Mouse (Mus musculus) ZHBTc4 (cell line): ENCODE measurements around the gene Corin.

Source experiments
- DNase-seq: peaks from one replicate; pipeline ENCODE4 v3.0.0-alpha.2; 2011; ENCODE audit warnings: low read depth, low spot score

Corin gene

DNA sequence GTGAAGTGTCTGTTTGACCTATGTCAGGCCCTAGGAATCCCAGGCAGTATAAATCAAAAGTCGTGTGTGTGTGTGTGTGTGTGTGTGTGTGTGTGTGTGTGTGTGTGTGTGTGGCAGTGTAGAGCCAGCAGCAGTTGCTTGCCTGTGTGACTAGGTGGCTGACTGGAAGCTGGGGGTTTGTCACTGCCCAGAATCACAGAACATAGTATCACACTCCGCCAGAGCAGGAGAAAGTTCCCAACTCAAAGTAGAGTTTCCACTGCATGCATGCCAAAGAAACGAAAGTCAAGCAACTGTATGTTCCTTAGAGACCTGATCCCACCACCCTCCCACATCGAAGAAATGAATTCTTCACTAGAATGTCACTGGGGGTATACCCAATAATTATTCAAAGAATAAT, 61.3 kb downstream of the Corin start:
- DNase-seq, result no peak

DNA sequence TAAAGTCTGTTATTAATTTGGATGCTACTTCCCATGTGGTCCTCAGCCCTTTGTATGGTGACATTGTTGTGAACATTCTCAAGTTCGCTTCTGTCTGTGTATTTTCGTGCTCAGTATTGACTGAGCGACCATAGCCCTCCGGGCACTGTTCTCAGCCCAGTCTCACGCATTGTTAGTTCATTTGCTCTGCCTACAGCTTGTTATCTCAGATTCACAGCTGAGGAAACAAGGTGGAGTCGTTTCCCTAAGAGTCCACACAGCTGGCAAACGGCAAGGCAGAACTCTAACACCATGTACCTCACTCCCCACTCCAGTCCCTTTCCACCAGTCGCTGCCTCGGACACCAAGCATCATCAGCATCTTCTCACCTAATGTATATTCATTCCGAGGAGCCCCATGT, 63.1 kb downstream of the Corin start:
- no peak for DNase-seq

DNA sequence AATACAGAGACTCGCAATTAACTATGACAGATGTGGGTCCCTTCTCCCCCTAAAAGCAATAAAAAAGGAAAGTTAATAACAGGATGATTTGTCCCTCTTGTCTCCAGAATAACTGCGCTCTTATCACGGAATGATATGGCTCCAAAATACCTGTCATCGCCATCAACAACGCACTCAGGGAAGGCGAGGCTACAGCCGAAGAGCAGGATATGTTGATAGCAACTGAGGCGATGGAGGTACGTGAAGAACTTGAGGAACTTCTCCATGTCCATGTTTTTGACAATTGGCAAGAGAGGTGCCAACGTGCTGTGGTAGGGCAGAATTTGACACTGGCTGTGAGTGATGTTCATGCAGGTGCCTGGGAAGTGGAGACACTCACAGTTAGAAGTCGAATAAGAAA, 69.2 kb downstream of the Corin start:
- no peak for DNase-seq

DNA sequence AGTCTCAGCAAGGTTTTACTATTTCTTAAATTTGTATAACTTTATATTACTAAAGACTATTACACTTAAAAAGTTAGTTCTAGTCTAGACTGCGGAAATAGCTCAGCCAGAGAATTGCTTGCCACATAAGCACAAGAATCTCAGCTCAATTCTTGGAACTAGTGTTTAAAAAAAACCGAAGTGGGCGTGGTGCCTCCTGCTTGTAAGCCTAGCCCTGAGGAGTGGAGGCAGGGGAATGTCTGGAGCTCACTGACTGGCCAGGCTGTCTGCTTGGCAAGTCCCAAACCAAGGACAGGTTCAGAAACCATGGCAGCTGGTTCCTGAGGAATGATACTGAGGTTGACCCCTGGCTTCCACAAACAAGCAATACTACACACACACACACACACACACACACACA, 72.4 kb downstream of the Corin start:
- DNase-seq, result peak; percentile 70

DNA sequence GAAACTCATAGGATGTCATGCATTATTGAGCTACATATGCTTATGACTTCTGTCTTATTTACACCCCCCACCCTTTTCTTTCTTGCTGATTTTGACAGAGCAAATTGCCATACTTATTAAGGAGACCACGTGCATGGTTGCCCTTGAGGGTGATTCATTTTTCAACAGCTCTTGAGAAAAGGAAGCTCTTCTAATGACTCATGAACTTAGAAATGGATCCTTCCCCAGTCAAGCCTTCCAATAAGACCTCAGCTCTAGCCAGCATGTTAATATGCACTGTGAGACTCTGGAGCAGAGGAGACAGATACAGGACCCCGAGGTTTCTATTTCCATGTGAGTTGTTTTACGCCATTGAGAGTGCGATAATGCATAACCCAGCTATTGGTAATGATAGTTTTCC, 76.7 kb downstream of the Corin start:
- no peak for DNase-seq

DNA sequence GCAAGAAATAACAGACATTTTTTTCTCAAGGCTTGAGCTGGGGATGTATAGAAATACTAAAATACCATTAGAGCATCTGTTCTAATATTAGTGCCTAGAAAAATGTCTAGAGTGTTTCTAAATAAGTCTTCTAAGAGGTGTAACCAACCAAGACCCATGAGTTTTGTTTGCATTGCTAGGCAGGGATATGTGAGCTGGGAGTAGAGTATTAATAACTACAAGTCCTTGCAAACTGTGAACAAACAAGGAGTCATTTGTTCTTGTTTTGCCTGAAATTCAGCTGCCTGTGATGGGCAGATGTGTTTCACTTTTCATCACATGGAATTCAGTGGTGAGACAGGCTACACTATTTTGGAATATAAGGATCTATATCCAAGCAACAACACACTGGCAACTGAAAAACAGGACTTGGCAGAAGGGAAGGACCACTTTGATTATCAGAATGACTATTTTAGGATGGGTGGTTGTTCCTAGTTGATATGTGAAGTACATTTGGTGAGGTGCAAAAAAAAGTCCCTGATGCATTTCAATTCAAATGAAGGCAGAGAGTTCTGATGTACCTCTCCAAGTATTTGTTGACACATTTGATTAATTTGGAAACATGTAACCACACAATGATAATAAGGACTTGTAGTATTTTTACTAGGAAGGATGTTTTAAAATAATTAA, 78.8 kb downstream of the Corin start:
- DNase-seq, result no peak

DNA sequence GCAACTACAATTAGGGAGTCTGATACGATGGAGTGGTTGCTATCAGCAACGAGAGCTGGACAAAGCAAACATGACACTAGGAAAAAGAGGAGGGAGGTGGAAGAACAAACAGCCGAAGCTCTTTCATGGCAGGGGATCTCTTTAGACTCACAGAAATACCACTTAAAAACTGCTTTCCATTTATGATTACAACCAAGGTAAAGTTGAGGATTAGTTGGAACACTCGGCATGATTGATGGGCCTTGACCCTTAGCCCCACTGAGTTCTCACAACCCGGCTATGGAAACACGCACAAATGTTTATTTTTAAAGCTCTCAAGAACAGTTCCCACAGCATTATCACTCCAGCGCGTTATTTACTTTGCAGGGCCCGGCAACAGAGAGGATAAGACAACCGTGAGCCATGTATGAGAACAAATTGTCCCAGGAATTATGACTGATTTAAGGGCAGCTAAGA, 92.4 kb downstream of the Corin start:
- no peak for DNase-seq

DNA sequence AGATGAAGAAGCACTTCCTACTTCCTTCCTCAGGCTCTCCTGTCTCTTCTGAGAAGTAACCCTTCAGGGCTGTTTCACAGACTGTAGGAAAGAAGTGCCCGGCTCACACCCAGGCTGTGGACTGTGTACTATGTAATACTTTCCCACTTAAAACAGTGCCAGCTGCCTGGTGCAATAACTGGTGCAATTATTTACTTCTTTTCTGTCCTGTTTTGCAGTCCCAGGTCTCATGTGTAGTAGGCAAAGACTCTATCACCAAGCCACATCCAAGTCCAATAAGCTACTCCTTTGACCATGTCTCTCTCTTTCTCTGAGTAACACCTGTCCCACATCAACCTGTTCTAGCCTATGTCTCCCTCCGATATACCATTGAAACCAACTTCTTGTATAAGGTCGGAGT, 93.4 kb downstream of the Corin start:
- no peak for DNase-seq

DNA sequence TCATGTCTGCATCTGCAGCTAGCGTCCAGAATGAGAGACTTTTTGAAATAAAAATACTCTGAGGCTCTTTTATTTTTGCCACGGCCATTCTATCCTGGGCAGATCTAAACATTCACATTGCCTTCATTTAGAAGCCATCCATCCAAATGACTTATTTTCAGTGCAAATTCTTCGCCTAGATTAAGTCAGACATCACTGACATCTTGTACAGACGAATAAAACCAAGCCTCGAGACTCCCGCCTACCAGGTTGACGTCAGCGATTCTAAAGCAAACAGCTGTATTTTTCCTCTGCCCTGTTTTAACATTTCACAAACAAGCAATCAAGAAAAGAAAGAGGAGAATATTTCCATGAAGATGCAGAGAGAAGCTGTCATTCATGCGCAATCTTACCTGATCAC, 100.9 kb downstream of the Corin start:
- DNase-seq, result no peak

DNA sequence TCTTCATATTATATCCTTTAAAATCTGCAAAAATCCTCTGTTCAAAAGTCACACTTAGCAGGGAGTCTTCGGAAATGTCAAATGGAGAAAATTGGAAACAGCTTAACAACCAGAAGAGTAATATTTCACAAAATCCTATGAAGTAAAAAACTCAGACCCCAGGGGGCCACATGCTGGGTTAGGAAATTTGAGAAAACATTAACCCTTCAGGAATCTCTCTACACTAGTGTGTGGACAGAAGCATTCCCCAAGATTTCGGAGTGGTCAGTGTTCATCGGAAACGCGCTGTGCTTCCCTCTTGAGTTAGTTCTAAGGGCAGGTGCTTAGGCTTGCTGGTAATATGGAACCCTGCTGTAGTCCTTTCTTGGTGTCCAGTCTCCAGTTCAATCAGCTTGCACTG, 101.4 kb downstream of the Corin start:
- no peak for DNase-seq

DNA sequence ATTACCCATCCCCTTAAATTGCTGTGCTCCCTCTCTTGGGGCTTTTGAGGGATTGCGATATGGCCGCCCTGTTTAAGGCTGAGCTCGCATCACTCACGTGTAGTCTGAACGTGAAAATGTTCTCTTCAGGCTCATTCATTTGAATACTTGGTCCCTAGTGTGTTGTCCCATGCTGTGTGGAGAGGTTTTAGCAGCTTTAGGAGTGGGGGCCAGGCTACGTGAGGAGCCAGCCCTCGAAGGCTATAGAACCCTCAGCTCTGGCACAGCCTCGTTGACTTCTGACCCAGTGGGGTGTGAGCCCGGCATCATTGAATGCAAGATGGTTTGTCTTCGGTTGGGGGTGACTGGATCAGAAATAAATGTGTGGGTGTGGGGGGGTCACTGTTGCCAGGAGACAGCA, 102.5 kb downstream of the Corin start:
- DNase-seq, result no peak

DNA sequence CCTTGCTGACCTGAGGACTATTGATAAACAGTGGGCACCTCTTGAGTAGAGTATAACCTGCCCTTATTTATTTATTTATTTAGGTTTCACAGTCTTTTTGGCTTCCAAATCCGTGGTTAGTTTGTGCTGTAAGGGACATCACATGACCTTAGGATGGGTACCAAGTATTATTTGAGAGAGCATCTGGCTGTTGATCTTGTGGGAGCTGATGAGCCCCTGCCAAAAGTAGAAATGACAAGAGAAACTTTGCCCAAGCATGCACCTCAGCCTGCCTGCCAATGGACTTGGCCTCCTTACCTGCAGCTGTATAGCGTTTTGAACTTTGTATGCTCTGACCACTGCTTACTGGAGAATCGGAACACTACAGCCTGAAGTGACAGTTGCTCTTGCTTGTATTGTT, 103.0 kb downstream of the Corin start:
- no peak for DNase-seq

DNA sequence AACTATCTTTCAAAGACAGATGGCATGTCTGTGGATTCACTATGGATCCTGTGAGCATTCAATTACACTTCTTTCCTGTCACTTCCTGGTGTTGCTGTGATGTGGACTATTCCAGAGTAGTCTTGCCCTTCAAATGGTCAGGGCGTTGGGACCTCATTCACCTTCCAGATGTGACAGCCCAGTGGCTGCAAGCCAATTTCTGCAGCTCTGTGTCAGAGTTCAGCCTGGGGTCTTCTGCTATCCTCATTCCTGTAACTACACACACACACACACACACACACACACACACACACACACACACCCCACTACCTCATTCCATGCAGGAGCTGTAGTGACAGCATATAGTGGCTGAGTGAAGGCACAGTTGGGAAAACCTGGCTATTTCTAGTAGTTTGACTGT, 122.1 kb downstream of the Corin start:
- DNase-seq, result no peak

DNA sequence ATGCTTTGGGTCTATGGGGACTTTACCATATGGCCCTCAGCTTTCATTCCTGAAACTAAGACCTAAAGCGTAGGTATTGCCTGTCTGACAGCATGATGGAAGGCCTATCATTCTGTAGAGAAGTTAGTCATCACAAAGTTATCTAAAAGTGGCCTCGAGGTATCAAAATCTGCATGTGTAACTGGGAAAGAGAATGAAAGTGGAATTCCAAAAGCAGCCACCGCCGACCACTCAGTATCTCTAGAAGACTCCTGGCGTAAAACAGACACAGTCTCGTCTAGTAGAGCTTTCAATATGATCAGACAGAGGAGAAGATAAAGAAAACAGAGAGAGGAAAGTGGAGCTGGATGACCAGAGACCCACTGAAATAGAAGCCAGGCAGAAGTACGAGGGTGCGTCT, 123.7 kb downstream of the Corin start:
- DNase-seq, result no peak

DNA sequence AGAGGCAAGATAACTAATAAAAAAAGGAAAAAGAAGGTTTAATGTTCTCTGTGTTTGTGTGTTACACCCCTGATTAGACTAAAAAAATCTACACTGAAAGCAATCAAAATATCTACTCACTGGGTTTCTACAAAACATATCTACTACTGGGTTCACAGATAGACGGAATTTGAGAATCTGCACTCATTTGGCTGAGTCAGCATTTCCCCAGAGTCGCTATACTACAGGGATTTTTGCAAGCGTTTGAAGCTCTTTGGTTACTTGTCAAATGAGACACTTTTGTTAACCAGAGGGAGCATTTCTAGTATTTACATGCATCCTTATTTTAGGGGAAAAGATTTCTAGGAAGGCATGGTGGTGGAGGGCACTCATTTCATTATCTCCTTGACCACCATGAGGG, 136.3 kb downstream of the Corin start:
- no peak for DNase-seq

DNA sequence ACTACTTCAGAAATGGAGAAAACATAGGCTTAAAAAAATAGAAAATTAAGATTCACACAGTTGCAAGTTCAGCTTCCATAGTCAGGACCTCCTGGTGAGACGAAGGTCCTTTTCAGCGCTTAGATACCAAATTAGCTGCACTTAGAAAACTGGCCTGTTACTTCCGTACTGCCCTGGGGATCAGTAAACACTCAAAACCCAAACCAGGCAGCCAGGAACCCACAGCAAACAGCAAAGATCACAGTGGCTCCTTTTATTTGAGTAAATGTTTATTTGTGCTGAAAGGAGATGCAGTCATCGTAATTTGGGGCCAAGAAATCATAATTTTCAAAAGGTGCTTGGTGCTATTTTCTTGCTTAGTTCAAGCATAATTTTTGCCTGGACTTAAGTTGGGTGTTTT, 138.5 kb downstream of the Corin start:
- DNase-seq, result no peak

DNA sequence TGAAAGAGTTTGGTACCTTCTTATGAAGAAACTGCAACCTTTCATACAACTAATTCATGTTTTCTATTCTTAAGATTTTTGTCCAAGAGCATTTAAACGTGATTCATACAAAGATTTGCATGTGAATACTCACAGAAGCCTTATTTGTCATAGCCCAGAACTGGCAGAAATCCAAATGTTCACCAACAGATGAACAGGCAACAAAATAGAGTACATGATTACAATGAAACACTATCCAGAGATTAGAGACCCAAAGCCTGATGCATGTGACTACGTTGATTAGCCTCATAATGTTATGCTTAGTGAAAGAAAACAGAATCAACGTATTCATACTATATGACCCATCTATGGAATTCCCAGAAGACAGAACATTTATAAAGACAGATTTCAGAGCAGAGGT, 140.4 kb downstream of the Corin start:
- no peak for DNase-seq

DNA sequence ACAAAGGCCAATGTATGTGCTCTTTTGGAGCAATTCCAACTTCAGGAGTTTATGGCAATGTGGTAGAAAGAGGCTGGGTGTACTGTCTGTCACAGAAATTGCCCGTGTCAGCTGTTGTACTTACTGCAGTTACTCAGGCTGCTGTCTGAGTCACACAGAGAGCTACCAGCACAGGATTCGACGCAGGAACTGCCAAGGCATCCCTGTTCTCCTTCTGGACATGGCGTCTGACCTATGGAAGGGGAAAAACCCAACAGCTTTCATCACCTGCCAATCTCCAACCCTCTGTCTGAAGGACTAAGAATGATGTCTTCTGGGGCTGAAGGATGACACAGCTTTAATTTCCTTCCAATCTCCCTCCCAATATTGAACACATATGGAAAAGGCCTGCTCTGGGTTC, 150.5 kb downstream of the Corin start:
- DNase-seq, result no peak

DNA sequence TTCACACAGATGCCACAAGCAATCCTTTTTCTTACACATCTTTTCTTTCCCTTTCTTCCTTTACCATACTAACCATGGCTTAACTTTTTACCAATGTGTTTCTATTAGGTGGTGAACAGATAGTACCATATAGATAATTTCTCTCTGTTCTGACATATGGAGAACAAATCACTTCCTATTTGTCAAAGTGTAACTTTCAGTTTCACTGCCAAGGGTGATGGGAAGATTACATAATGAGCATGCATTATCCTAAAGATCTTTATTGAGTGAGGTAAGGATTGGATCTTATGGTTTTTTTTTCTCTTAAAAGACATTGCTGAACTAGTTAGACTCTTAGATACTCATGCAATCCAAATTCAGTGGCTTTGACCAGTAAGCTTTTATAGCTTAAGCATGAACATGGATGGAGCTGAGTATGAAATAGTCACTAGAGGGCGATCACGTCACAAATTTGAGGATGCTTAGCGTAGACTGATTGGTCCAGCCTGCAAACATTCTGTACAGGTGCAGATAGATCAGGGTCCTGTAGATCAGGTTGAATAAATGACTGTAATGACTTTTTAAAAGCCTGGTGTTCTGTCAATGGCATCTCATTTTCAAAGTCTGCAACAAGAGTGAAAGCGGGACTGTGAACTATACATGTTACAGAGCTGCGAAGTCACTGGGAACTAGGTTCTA, 154.1 kb downstream of the Corin start:
- peak; percentile 64 for DNase-seq

DNA sequence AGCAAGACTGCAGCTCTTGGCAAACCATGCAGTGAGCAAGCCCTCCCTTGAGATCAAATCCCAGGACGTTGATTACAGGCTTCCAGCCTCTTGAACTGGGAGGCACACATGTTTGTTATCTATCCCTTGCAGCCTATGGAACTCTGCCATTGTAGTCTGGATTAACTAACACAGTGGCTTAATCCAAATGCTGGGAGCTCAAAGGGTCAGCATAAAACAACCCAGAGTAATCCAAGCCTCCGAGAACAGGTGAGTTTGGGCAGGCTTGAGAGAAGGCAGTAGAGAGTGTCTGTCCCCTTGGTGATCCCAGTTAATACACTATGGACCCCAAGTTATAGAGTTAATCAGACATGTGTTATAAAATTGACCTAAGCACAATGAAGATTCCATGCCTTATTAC, 155.7 kb downstream of the Corin start:
- no peak for DNase-seq

DNA sequence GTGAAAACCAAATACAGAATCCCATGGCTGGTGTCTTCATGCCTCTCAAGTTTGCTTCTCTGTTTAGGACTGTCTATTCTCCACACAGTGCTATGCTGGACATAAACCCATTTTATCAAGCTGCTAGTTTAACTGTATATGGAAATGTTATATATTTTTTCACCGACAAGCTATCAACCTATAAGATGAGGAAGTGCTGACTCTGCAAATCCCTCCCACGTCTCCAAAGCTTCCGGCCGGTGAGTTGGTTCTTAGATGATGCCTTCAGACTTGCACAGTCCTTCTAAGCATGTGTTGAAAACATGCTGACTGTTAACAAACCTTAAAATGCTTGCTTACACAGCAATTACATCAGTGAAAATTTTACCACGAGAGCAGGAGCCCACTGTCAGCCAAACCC, 168.4 kb downstream of the Corin start:
- DNase-seq, result no peak

DNA sequence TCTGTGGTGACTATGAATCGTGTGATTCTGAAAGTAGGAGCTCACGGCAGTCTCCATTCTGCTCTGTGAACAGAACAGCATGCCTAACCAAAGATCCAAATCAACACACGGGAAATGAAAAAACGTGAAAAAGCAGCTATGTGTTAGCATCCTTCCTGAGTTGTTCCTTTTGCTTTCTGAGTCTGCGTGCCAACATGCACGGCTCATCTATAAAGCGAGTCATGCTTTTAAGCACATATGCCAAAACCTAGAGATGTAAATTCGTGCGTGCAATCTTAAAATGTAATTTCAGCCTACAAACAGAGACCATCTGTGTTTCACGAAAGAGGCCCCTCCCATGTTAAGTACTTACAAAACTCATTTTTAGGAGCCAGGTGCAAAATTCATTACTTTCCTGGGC, 171.4 kb downstream of the Corin start:
- DNase-seq, result no peak

DNA sequence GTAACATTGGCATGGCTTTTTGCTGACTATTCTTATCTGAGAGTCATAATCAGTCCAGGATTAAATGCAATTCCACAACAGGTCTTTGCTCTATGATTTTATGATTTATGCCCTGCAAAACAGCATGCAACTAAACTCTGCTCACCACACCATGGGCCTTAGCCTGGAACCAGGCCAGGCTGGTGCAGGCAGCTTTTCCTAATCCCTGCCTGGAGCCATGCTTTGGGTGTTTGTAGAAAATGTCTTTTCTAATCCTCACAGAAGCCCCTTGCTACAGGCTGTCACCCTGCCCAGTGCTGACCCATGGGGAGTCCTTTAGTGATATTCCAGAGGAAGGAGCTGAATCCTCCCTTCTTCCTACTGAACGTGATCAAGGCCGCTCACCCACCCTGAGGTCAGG, 173.1 kb downstream of the Corin start:
- DNase-seq, result no peak

DNA sequence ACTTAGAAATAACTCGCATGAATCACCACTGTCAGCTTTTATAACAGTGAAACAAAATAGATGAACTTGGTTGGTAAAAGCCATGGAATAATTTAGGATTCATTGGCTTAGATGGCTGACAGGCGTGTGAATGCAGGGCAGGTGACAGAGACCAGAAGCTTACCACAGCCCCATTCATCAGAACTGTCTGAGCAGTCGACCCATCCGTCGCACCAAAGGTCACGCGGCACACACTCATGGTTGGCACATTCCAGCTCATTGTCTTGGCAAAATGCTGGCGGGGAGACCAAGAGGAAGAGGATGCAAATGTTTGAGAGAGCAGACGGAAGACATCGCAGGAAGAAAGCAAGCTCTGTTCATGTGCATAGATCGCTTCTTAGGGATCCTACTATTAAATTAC, 173.6 kb downstream of the Corin start:
- no peak for DNase-seq
